Mouse (Mus musculus): ENCODE measurements around the gene Rubcnl. TPM values are rescaled to one million over a fixed set of nuclear protein-coding genes. Genes with fewer than 3 reads are reported as not detected.
A peak's percentile ranks its signal among the peaks of the same experiment; 100 is the strongest.

Gene Rubcnl
- polyA plus RNA-seq, 1 experiment: 0.91 TPM

GRCm38 (mm10) chr14:74997041-74997440 is 18.8 kb upstream of the Rubcnl start:
- Histone ChIP-seq H3K4me1 (ENCODE audit: control insufficient read depth, insufficient read depth, insufficient read length, low read length) (0 out of 2 replicates have a peak, but pooled peaks cover 1% of the 10 kb centered on the region), H3K36me3 (ENCODE audit: control insufficient read depth, insufficient read depth, low read length) (no peaks in the 10 kb centered on the region), H3K4me3 (ENCODE audit: low read depth, low read length) (no peak overlapping the region), H3K27me3 (ENCODE audit: control insufficient read depth, insufficient read depth, low read length) (no peaks in the 10 kb centered on the region), H3K27ac (ENCODE audit: insufficient read depth, low read depth, low read length) (no peak overlapping the region)
- WGBS: 84% methylated on average over 2 of the region's 2 CpGs
- TF ChIP-seq POLR2A (IDR thresholded peaks at IDR 0.05; ENCODE audit: low read depth, low read length) (no peak), CTCF (IDR thresholded peaks at IDR 0.05; ENCODE audit: extremely low read depth, insufficient read length, insufficient replicate concordance, low read depth, low read length) (no peak)

DNA sequence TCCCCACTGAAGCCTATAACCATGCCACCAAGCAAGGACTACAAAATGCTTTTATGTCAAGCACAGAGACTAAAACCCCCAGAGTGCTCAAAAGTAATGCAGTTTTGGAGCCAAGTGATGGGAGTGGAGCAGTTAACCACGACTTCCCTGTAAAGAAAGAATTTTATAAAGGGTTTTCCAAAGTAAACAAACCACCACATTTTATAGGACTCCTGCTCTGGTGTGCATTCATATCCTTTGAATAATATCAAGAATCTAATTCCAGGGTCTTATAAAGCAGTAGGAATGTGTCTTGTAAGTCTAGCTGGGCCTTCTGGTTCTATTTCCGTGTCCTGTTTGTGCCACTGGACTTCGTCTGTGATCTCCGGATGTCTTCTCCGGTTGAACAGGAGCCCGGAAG is 14.5 kb upstream of the Rubcnl start:
- no peaks in the 10 kb centered on the region for H3K27me3 ChIP-seq (ENCODE audit: control insufficient read depth, insufficient read depth, low read length)
- H3K27ac ChIP-seq (ENCODE audit: insufficient read depth, low read depth, low read length): no peak overlapping the region
- no peaks in the 10 kb centered on the region for H3K36me3 ChIP-seq (ENCODE audit: control insufficient read depth, insufficient read depth, low read length)
- H3K4me3 ChIP-seq (ENCODE audit: low read depth, low read length): no peak overlapping the region
- no peak for TF ChIP-seq CTCF (IDR thresholded peaks at IDR 0.05; ENCODE audit: extremely low read depth, insufficient read length, insufficient replicate concordance, low read depth, low read length)
- no peak for TF ChIP-seq POLR2A (IDR thresholded peaks at IDR 0.05; ENCODE audit: low read depth, low read length)
- H3K4me1 ChIP-seq (ENCODE audit: control insufficient read depth, insufficient read depth, insufficient read length, low read length): 0 out of 2 replicates have a peak, but pooled peaks cover 1% of the 10 kb centered on the region
- 72% methylated on average over 6 of the region's 6 CpGs for WGBS

GRCm38 (mm10) chr14:75003356-75003755 is 12.5 kb upstream of the Rubcnl start:
- Histone ChIP-seq H3K27ac (ENCODE audit: insufficient read depth, low read depth, low read length) (no peak overlapping the region), H3K4me3 (ENCODE audit: low read depth, low read length) (no peak overlapping the region), H3K27me3 (ENCODE audit: control insufficient read depth, insufficient read depth, low read length) (no peaks in the 10 kb centered on the region), H3K36me3 (ENCODE audit: control insufficient read depth, insufficient read depth, low read length) (no peaks in the 10 kb centered on the region), H3K4me1 (ENCODE audit: control insufficient read depth, insufficient read depth, insufficient read length, low read length) (0 out of 2 replicates have a peak, but pooled peaks cover 1% of the 10 kb centered on the region)
- 70% methylated on average over 3 of the region's 3 CpGs for WGBS
- TF ChIP-seq POLR2A (IDR thresholded peaks at IDR 0.05; ENCODE audit: low read depth, low read length) (no peak), CTCF (IDR thresholded peaks at IDR 0.05; ENCODE audit: extremely low read depth, insufficient read length, insufficient replicate concordance, low read depth, low read length) (no peak)

- no peak overlapping the region for H3K27ac ChIP-seq (ENCODE audit: insufficient read depth, low read depth, low read length)
- no peaks in the 10 kb centered on the region for H3K4me1 ChIP-seq (ENCODE audit: control insufficient read depth, insufficient read depth, insufficient read length, low read length)
- H3K4me3 ChIP-seq (ENCODE audit: low read depth, low read length): no peak overlapping the region
- no peaks in the 10 kb centered on the region for H3K36me3 ChIP-seq (ENCODE audit: control insufficient read depth, insufficient read depth, low read length)
- WGBS: 74% methylated on average over 2 of the region's 2 CpGs
- TF ChIP-seq CTCF (IDR thresholded peaks at IDR 0.05; ENCODE audit: extremely low read depth, insufficient read length, insufficient replicate concordance, low read depth, low read length): no peak
- no peak for TF ChIP-seq POLR2A (IDR thresholded peaks at IDR 0.05; ENCODE audit: low read depth, low read length)
- H3K27me3 ChIP-seq (ENCODE audit: control insufficient read depth, insufficient read depth, low read length): no peaks in the 10 kb centered on the region
Observed at GRCm38 (mm10) chr14:75005478-75006199, 10.2 kb upstream of the Rubcnl start.

DNA sequence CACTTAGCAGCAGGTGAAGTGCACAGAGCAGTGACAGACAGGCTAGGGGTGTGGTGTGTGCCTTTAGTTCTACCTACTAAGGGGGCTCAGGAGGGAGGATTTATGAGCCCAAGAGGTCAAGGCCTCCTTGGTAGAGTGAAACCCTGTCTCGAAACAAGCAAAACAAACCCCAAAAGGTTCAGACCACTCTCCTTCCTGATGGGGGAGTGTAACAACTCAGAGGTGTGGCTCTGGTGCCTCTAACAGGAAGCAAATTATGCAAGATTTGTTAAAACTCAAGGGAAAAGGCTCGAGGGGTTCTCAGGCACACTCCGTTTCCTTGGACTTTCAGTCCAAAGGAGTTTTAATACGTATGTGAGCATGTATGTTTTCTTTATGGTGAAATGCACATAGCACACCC is 5.5 kb upstream of the Rubcnl start:
- H3K36me3 ChIP-seq (ENCODE audit: control insufficient read depth, insufficient read depth, low read length): no peaks in the 10 kb centered on the region
- 26% methylated on average over 4 of the region's 4 CpGs for WGBS
- no peaks in the 10 kb centered on the region for H3K27me3 ChIP-seq (ENCODE audit: control insufficient read depth, insufficient read depth, low read length)
- H3K27ac ChIP-seq (ENCODE audit: insufficient read depth, low read depth, low read length): no peak overlapping the region
- no peaks in the 10 kb centered on the region for H3K4me1 ChIP-seq (ENCODE audit: control insufficient read depth, insufficient read depth, insufficient read length, low read length)
- TF ChIP-seq POLR2A (IDR thresholded peaks at IDR 0.05; ENCODE audit: low read depth, low read length) (no peak), CTCF (IDR thresholded peaks at IDR 0.05; ENCODE audit: extremely low read depth, insufficient read length, insufficient replicate concordance, low read depth, low read length) (no peak)
- H3K4me3 ChIP-seq (ENCODE audit: low read depth, low read length): no peak overlapping the region

- no peak overlapping the region; the same call in 1 of the 2 replicates for H3K27ac ChIP-seq (ENCODE audit: insufficient read depth, low read depth, low read length)
- H3K4me3 ChIP-seq (ENCODE audit: low read depth, low read length): no peak overlapping the region
- H3K4me1 ChIP-seq (ENCODE audit: control insufficient read depth, insufficient read depth, insufficient read length, low read length): no peaks in the 10 kb centered on the region; the same call in 1 of the 2 replicates
- no peak for TF ChIP-seq CTCF (IDR thresholded peaks at IDR 0.05; ENCODE audit: extremely low read depth, insufficient read length, insufficient replicate concordance, low read depth, low read length)
- TF ChIP-seq POLR2A (IDR thresholded peaks at IDR 0.05; ENCODE audit: low read depth, low read length): no peak
- no peaks in the 10 kb centered on the region for H3K27me3 ChIP-seq (ENCODE audit: control insufficient read depth, insufficient read depth, low read length)
- no peaks in the 10 kb centered on the region for H3K36me3 ChIP-seq (ENCODE audit: control insufficient read depth, insufficient read depth, low read length)
- 34% methylated on average over 8 of the region's 8 CpGs for WGBS
Observed at GRCm38 (mm10) chr14:75010986-75011655, 4.7 kb upstream of the Rubcnl start.

DNA sequence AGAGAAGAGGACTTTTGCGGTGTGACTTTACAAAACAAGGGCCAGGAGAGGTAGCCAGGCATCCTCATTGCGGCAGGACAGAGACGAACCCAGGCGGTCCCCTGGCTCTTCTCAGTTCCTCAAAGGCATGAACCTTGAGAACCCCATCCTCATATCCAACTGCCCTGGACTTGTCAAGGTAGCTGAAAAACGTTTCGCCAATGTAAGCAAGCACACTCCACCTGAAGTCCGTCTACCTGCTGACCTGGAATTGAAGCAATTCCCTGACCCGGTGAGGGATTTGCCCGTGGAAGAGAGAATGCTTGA is 841 bp downstream of the Rubcnl start:
- TF ChIP-seq POLR2A (IDR thresholded peaks at IDR 0.05; ENCODE audit: low read depth, low read length) (no peak), CTCF (IDR thresholded peaks at IDR 0.05; ENCODE audit: extremely low read depth, insufficient read length, insufficient replicate concordance, low read depth, low read length) (no peak)
- 71% methylated on average over 9 of the region's 9 CpGs for WGBS
- no peaks in the 10 kb centered on the region for H3K36me3 ChIP-seq (ENCODE audit: control insufficient read depth, insufficient read depth, low read length)

More for the DNA sequence above, 841 bp downstream of the Rubcnl start:
- H3K27me3 ChIP-seq (ENCODE audit: control insufficient read depth, insufficient read depth, low read length): no peaks in the 10 kb centered on the region
- peak overlapping the region; percentile 61 for H3K27ac ChIP-seq (ENCODE audit: insufficient read depth, low read depth, low read length)
- H3K4me1 ChIP-seq (ENCODE audit: control insufficient read depth, insufficient read depth, insufficient read length, low read length): peaks cover 4% of the 10 kb centered on the region
- peak overlapping the region; percentile 70 for H3K4me3 ChIP-seq (ENCODE audit: low read depth, low read length)
